Mouse (Mus musculus) limb, embryonic 10.5 days (tissue): ENCODE data around the gene Rgl3. TPM values are rescaled to one million over a fixed set of nuclear protein-coding genes. Genes with fewer than 3 reads are reported as not detected.

Experiments used
- DNase-seq: peaks from one replicate; pipeline ENCODE4 v3.0.0-alpha.2; 2017; ENCODE audit warnings: low spot score
- H3K27ac ChIP-seq: fragments of 300-500 bp; sonication (generic); 2 replicates; pipeline ENCODE4 v1.5.1; 2016; ENCODE audit warnings: mild to moderate bottlenecking
- H3K27me3 ChIP-seq: fragments of 300-500 bp; sonication (generic); 2 replicates; pipeline ENCODE4 v1.6.1; 2016; ENCODE audit warnings: low read depth, mild to moderate bottlenecking; ENCODE audit not compliant: poor library complexity, severe bottlenecking
- H3K36me3 ChIP-seq: fragments of 300-500 bp; sonication (generic); 2 replicates; pipeline ENCODE4 v1.6.1; 2016; ENCODE audit warnings: mild to moderate bottlenecking, moderate library complexity
- H3K4me1 ChIP-seq: fragments of 300-500 bp; sonication (generic); 2 replicates; pipeline ENCODE4 v1.6.1; 2016
- H3K4me3 ChIP-seq: fragments of 300-500 bp; sonication (generic); 2 replicates; pipeline ENCODE4 v1.5.1; 2016; ENCODE audit warnings: mild to moderate bottlenecking, moderate library complexity
- H3K9me3 ChIP-seq: fragments of 300-500 bp; sonication (generic); replicated peaks from 2 replicates; pipeline ENCODE4 v1.6.1; 2016; ENCODE audit warnings: mild to moderate bottlenecking
- WGBS: fragments of 180-500 bp; shearing (Covaris S2); methylation state at CpG from one replicate; pipeline ENCODE4 v1.1.7; 2016; 5-methylcytosine and 5-hydroxymethylcytosine counted together
- polyA plus RNA-seq: library from polyadenylated mRNA; unstranded; fragments of >200 nt; fragmentation: Nextera tagmentation; extraction: Ambion mirVana; gene quantifications from 2 replicates; pipeline ENCODE4 v1.2.1, GENCODE M21; 2016

Gene Rgl3
- polyA plus RNA-seq, 1 experiment from 2014 or later, result 5.1 TPM

DNA sequence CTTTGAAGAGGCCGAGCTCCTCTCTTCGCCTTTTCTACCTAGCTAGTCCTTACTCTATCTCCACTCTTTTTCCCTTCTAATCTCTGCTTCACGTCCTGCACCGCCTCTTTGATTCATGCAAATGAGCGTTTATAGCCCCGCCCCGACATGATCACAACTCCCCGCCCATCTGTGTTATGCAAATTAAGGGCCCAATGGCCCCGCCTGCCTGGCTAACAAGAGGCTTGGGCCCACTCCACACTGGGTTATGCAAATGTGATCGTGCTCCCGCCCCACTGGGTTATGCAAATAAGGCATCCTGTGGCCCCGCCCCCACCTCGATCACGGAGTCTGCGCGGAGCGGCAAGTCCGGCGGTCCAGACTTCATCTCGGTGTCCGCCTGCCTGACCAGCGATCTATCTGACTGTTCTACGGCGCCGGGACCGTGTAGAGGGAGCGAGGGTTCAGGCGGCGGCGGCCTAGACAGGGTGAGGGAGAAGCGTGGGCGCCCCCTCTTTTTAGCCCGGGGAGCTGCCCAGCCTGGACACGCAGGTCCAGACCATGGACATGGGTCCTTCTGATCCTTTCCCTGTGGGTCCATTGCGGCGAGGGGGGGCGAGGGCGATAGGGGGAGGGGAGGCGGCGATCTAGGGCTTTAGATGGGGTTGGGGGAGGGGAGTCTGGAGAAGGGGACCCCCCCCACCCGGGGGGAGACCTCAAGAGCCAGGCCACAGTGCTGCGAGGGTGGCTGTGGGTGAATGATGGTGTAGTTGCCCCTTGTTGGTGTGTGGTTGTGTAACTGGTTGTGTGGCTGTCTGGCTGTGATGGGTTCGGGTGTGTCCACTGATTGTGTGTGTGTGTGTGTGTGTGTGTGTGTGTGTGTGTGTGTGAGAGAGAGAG is 52.3 kb downstream of the Rgl3 start, which contains the start of gene Plppr2:
Gene Plppr2 (plus strand): TSS at position 342 of the 879 bp plus-strand sequence.
- H3K4me3 ChIP-seq, result peak within 1 kb of the TSS; percentile 69
- 5% methylated on average over 43 of the region's 43 CpGs for WGBS
- H3K36me3 ChIP-seq, result no peaks in the 10 kb centered on the region
- peaks cover 17% of the 10 kb centered on the region for H3K4me1 ChIP-seq
- DNase-seq, result peak; percentile 94
- H3K27ac ChIP-seq, result peak within 1 kb of the TSS; percentile 82
- H3K9me3 ChIP-seq, result no peaks in the 10 kb centered on the region
- peaks cover 9% of the 10 kb centered on the region for H3K27me3 ChIP-seq

GRCm38 (mm10) chr9:21935466-21936131 is 53.6 kb downstream of the Rgl3 start:
- Histone ChIP-seq H3K27me3 (peaks cover 9% of the 10 kb centered on the region), H3K4me1 (peaks cover 17% of the 10 kb centered on the region), H3K36me3 (no peaks in the 10 kb centered on the region), H3K27ac (no peak overlapping the region), H3K4me3 (no peak overlapping the region), H3K9me3 (no peaks in the 10 kb centered on the region)
- WGBS, result 82% methylated on average over 7 of the region's 7 CpGs
- no peak for DNase-seq

DNA sequence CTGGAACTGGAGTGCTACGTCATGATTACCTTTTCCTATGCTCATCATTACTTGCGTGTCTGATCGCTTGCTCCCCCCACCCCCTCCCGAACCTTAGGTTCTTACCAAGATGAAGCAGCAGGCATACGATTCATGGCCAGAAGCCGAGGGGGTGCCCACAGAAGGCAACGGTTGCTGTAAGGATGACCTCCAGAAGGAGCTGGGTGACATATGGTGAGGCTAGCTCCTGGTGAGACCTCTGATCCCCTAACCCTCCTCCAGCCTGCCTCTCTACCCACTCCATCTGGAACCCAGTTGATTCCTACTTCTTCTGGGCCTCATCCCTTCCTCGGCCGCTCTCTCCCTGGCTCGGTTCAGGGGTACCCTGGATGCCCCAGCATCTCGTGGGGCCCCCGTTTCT is 55.2 kb downstream of the Rgl3 start:
- Histone ChIP-seq H3K4me1 (peaks cover 17% of the 10 kb centered on the region), H3K4me3 (no peak overlapping the region), H3K27ac (no peak overlapping the region), H3K9me3 (no peaks in the 10 kb centered on the region), H3K27me3 (peaks cover 9% of the 10 kb centered on the region), H3K36me3 (no peaks in the 10 kb centered on the region)
- WGBS, result 90% methylated on average over 12 of the region's 12 CpGs
- no peak for DNase-seq

DNA sequence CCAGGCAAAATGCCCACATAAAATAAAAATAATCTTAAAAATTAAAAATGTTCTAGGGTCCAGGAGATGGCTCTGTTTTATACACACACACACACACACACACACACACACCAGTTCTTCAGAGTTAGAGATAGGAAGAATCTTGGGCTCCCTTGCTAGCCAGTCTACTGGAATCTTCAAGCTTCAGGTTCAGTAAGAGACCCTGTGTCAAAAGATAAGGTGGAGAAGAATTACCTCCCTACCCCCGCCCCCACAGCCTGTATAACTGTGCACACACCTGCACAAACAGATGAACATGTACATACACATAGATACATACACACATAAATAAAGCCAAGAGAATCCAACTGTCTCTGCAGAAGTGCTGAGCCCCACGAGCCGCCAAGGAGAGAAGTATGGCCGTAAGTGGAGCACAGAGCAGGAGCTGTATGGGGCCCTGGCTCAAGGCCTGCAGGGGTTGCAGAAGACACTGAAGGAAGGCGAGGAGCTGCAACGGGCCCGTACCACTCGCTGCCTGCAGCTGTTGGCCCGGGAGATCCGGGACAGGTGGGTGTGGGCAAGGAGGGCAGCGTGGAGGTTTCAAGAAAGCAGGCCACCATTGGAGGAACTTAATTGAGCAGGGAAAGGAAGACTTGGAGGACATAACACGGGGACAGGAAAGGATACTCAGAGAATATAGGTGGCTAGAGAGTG is 56.7 kb downstream of the Rgl3 start:
- Histone ChIP-seq H3K4me3 (no peak overlapping the region), H3K9me3 (no peaks in the 10 kb centered on the region), H3K36me3 (no peaks in the 10 kb centered on the region), H3K27me3 (peaks cover 9% of the 10 kb centered on the region), H3K27ac (no peak overlapping the region), H3K4me1 (peaks cover 14% of the 10 kb centered on the region)
- 59% methylated on average over 12 of the region's 12 CpGs for WGBS
- no peak for DNase-seq

GRCm38 (mm10) chr9:21932006-21932405 is 57.2 kb downstream of the Rgl3 start:
- Histone ChIP-seq H3K4me1 (peaks cover 8% of the 10 kb centered on the region), H3K4me3 (no peak overlapping the region), H3K27ac (no peak overlapping the region), H3K36me3 (no peaks in the 10 kb centered on the region), H3K27me3 (peaks cover 9% of the 10 kb centered on the region), H3K9me3 (no peaks in the 10 kb centered on the region)
- 71% methylated on average over 2 of the region's 2 CpGs for WGBS
- no peak for DNase-seq

GRCm38 (mm10) chr9:21929208-21929607 is 60.0 kb downstream of the Rgl3 start:
- no peak for DNase-seq
- Histone ChIP-seq H3K36me3 (peaks cover 9% of the 10 kb centered on the region; the same call in 1 of the 2 replicates), H3K27ac (no peak overlapping the region), H3K9me3 (no peaks in the 10 kb centered on the region), H3K4me1 (peaks cover 10% of the 10 kb centered on the region), H3K4me3 (no peak overlapping the region), H3K27me3 (0 out of 2 replicates have a peak, but pooled peaks cover 1% of the 10 kb centered on the region)
- 82% methylated on average over 3 of the region's 3 CpGs for WGBS

- peak within 1 kb of the TSS; percentile 56 for H3K4me3 ChIP-seq
- H3K9me3 ChIP-seq, result no peaks in the 10 kb centered on the region
- WGBS, result under 1% methylated on average over 28 of the region's 28 CpGs
- H3K36me3 ChIP-seq, result peaks cover 10% of the 10 kb centered on the region; the same call in 1 of the 2 replicates
- peaks cover 10% of the 10 kb centered on the region for H3K4me1 ChIP-seq
- DNase-seq, result peak; percentile 90
- H3K27ac ChIP-seq, result peak within 1 kb of the TSS; percentile 71
- no peaks in the 10 kb centered on the region for H3K27me3 ChIP-seq
Observed at GRCm38 (mm10) chr9:21927208-21927753, 62.0 kb downstream of the Rgl3 start, which contains the start of the genes Ccdc159 and Tmem205. Ccdc159 (plus strand) TSS chr9:21927471. Tmem205 (minus strand) TSS chr9:21927556.

GRCm38 (mm10) chr9:21926784-21927183 is 62.5 kb downstream of the Rgl3 start:
- peak overlapping the region; percentile 56 for H3K4me3 ChIP-seq
- peaks cover 10% of the 10 kb centered on the region for H3K4me1 ChIP-seq
- H3K36me3 ChIP-seq, result peaks cover 10% of the 10 kb centered on the region; the same call in 1 of the 2 replicates
- no peak for DNase-seq
- no peaks in the 10 kb centered on the region for H3K9me3 ChIP-seq
- no peaks in the 10 kb centered on the region for H3K27me3 ChIP-seq
- H3K27ac ChIP-seq, result peak overlapping the region; percentile 71; the same call in 1 of the 2 replicates
- WGBS, result 5% methylated on average over 6 of the region's 6 CpGs

- Histone ChIP-seq H3K4me3 (peak overlapping the region; percentile 56), H3K36me3 (peaks cover 10% of the 10 kb centered on the region; the same call in 1 of the 2 replicates), H3K27ac (peak overlapping the region; percentile 71; the same call in 1 of the 2 replicates), H3K4me1 (peaks cover 10% of the 10 kb centered on the region), H3K27me3 (0 out of 2 replicates have a peak, but pooled peaks cover under 1% of the 10 kb centered on the region), H3K9me3 (no peaks in the 10 kb centered on the region)
- WGBS, result 78% methylated on average over 6 of the region's 6 CpGs
- no peak for DNase-seq
Observed at GRCm38 (mm10) chr9:21926155-21926554, 63.1 kb downstream of the Rgl3 start.

GRCm38 (mm10) chr9:21925506-21925905 is 63.7 kb downstream of the Rgl3 start:
- 93% methylated on average over 1 of the region's 1 CpGs for WGBS
- H3K27me3 ChIP-seq, result peaks cover 3% of the 10 kb centered on the region; the same call in 1 of the 2 replicates
- no peak overlapping the region for H3K4me3 ChIP-seq
- peaks cover 10% of the 10 kb centered on the region; the same call in 1 of the 2 replicates for H3K36me3 ChIP-seq
- H3K4me1 ChIP-seq, result peaks cover 10% of the 10 kb centered on the region
- no peaks in the 10 kb centered on the region for H3K9me3 ChIP-seq
- H3K27ac ChIP-seq, result no peak overlapping the region
- DNase-seq, result no peak

DNA sequence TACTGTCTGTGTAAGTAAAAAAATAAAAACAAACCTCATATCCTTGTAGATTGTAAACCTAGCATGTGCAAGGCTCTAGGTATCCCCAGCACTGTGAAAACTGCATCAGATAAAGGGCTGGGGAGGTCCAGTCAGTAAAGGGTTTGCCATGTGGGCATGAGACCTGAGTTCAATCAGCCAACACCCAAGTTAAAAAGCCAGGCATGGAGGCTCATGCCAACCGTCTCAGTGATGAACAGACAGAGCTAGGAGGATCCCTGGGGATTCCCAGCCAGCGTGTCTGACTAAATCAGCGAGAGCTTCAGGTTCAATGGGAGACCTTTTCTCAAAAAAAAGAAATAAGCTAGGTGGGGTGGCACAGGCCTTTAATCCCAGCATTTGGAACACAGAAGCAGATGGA is 64.2 kb downstream of the Rgl3 start:
- Histone ChIP-seq H3K27ac (no peak overlapping the region), H3K4me1 (peaks cover 10% of the 10 kb centered on the region), H3K36me3 (peaks cover 10% of the 10 kb centered on the region; the same call in 1 of the 2 replicates), H3K27me3 (peaks cover 3% of the 10 kb centered on the region; the same call in 1 of the 2 replicates), H3K4me3 (no peak overlapping the region), H3K9me3 (no peaks in the 10 kb centered on the region)
- WGBS, result 86% methylated on average over 3 of the region's 3 CpGs
- no peak for DNase-seq

- WGBS, result 90% methylated on average over 6 of the region's 6 CpGs
- Histone ChIP-seq H3K27ac (no peak overlapping the region), H3K4me3 (no peak overlapping the region), H3K4me1 (peaks cover 10% of the 10 kb centered on the region), H3K36me3 (peaks cover 10% of the 10 kb centered on the region; the same call in 1 of the 2 replicates), H3K27me3 (peaks cover 3% of the 10 kb centered on the region; the same call in 1 of the 2 replicates), H3K9me3 (no peaks in the 10 kb centered on the region)
- DNase-seq, result no peak
Observed at GRCm38 (mm10) chr9:21924099-21924493, 65.2 kb downstream of the Rgl3 start.
